Mouse (Mus musculus): ENCODE measurements around the gene Mcat. TPM values are rescaled to one million over a fixed set of nuclear protein-coding genes. Genes with fewer than 3 reads are reported as not detected.

Gene Mcat
- polyA plus RNA-seq, 1 experiment, result 28.1 TPM

- no peak overlapping the region for H3K9ac ChIP-seq (ENCODE audit: low read depth, poor library complexity, severe bottlenecking)
- no peaks in the 10 kb centered on the region for H3K27me3 ChIP-seq (ENCODE audit: control insufficient read depth, insufficient read depth, low read length, poor library complexity, severe bottlenecking)
- TF ChIP-seq POLR2A (IDR thresholded peaks at IDR 0.05; ENCODE audit: insufficient read depth, low read length) (no peak), CTCF (IDR thresholded peaks at IDR 0.05; ENCODE audit: low read depth, low read length) (no peak), EP300 (IDR thresholded peaks at IDR 0.05; ENCODE audit: insufficient read depth, low read depth, low read length) (no peak)
- H3K9me3 ChIP-seq (replicated peaks; ENCODE audit: control insufficient read depth, insufficient read depth, low read length, poor library complexity, severe bottlenecking), result no peaks in the 10 kb centered on the region
- no peaks in the 10 kb centered on the region for H3K36me3 ChIP-seq (ENCODE audit: control insufficient read depth, insufficient read depth, low read length, poor library complexity, severe bottlenecking)
- no peak overlapping the region for H3K4me3 ChIP-seq (ENCODE audit: low read depth, low read length)
- peaks cover 2% of the 10 kb centered on the region for H3K4me1 ChIP-seq (ENCODE audit: control insufficient read depth, insufficient read depth, low read length)
- no peak overlapping the region for H3K27ac ChIP-seq (ENCODE audit: insufficient read depth, low read length)
Measured at GRCm38 (mm10) chr15:83567728-83568127, 4.1 kb upstream of the Mcat start.

GRCm38 (mm10) chr15:83566006-83566405 lies 2.4 kb upstream of the Mcat start:
- TF ChIP-seq POLR2A (IDR thresholded peaks at IDR 0.05; ENCODE audit: insufficient read depth, low read length) (no peak), CTCF (IDR thresholded peaks at IDR 0.05; ENCODE audit: low read depth, low read length) (no peak), EP300 (IDR thresholded peaks at IDR 0.05; ENCODE audit: insufficient read depth, low read depth, low read length) (no peak)
- Histone ChIP-seq H3K27me3 (ENCODE audit: control insufficient read depth, insufficient read depth, low read length, poor library complexity, severe bottlenecking) (no peaks in the 10 kb centered on the region), H3K36me3 (ENCODE audit: control insufficient read depth, insufficient read depth, low read length, poor library complexity, severe bottlenecking) (no peaks in the 10 kb centered on the region), H3K9ac (ENCODE audit: low read depth, poor library complexity, severe bottlenecking) (no peak overlapping the region), H3K4me3 (ENCODE audit: low read depth, low read length) (no peak overlapping the region), H3K9me3 (replicated peaks; ENCODE audit: control insufficient read depth, insufficient read depth, low read length, poor library complexity, severe bottlenecking) (no peaks in the 10 kb centered on the region), H3K4me1 (ENCODE audit: control insufficient read depth, insufficient read depth, low read length) (peaks cover 2% of the 10 kb centered on the region), H3K27ac (ENCODE audit: insufficient read depth, low read length) (no peak overlapping the region)

- Histone ChIP-seq H3K9ac (ENCODE audit: low read depth, poor library complexity, severe bottlenecking) (no peak overlapping the region), H3K36me3 (ENCODE audit: control insufficient read depth, insufficient read depth, low read length, poor library complexity, severe bottlenecking) (no peaks in the 10 kb centered on the region), H3K9me3 (replicated peaks; ENCODE audit: control insufficient read depth, insufficient read depth, low read length, poor library complexity, severe bottlenecking) (no peaks in the 10 kb centered on the region), H3K4me1 (ENCODE audit: control insufficient read depth, insufficient read depth, low read length) (peaks cover 2% of the 10 kb centered on the region), H3K27me3 (ENCODE audit: control insufficient read depth, insufficient read depth, low read length, poor library complexity, severe bottlenecking) (no peaks in the 10 kb centered on the region), H3K27ac (ENCODE audit: insufficient read depth, low read length) (no peak overlapping the region), H3K4me3 (ENCODE audit: low read depth, low read length) (no peak overlapping the region)
- TF ChIP-seq POLR2A (IDR thresholded peaks at IDR 0.05; ENCODE audit: insufficient read depth, low read length), result no peak
- no peak for TF ChIP-seq CTCF (IDR thresholded peaks at IDR 0.05; ENCODE audit: low read depth, low read length)
- TF ChIP-seq EP300 (IDR thresholded peaks at IDR 0.05; ENCODE audit: insufficient read depth, low read depth, low read length), result no peak
Measured at GRCm38 (mm10) chr15:83565434-83565833, 1.8 kb upstream of the Mcat start.

- H3K27ac ChIP-seq (ENCODE audit: insufficient read depth, low read length), result no peak overlapping the region
- no peaks in the 10 kb centered on the region for H3K36me3 ChIP-seq (ENCODE audit: control insufficient read depth, insufficient read depth, low read length, poor library complexity, severe bottlenecking)
- peak overlapping the region; percentile 61 for H3K4me3 ChIP-seq (ENCODE audit: low read depth, low read length)
- no peaks in the 10 kb centered on the region for H3K27me3 ChIP-seq (ENCODE audit: control insufficient read depth, insufficient read depth, low read length, poor library complexity, severe bottlenecking)
- H3K9ac ChIP-seq (ENCODE audit: low read depth, poor library complexity, severe bottlenecking), result peak overlapping the region; percentile 20
- no peak for TF ChIP-seq CTCF (IDR thresholded peaks at IDR 0.05; ENCODE audit: low read depth, low read length)
- TF ChIP-seq POLR2A (IDR thresholded peaks at IDR 0.05; ENCODE audit: insufficient read depth, low read length), result no peak
- TF ChIP-seq EP300 (IDR thresholded peaks at IDR 0.05; ENCODE audit: insufficient read depth, low read depth, low read length), result no peak
- H3K9me3 ChIP-seq (replicated peaks; ENCODE audit: control insufficient read depth, insufficient read depth, low read length, poor library complexity, severe bottlenecking), result no peaks in the 10 kb centered on the region
- H3K4me1 ChIP-seq (ENCODE audit: control insufficient read depth, insufficient read depth, low read length), result peaks cover 2% of the 10 kb centered on the region
Measured at GRCm38 (mm10) chr15:83563857-83564651, 467 bp upstream of the Mcat start.

- H3K36me3 ChIP-seq (ENCODE audit: control insufficient read depth, insufficient read depth, low read length, poor library complexity, severe bottlenecking), result no peaks in the 10 kb centered on the region
- TF ChIP-seq EP300 (IDR thresholded peaks at IDR 0.05; ENCODE audit: insufficient read depth, low read depth, low read length), result no peak
- TF ChIP-seq CTCF (IDR thresholded peaks at IDR 0.05; ENCODE audit: low read depth, low read length), result no peak
- TF ChIP-seq POLR2A (IDR thresholded peaks at IDR 0.05; ENCODE audit: insufficient read depth, low read length), result no peak
- no peaks in the 10 kb centered on the region for H3K9me3 ChIP-seq (replicated peaks; ENCODE audit: control insufficient read depth, insufficient read depth, low read length, poor library complexity, severe bottlenecking)
- no peaks in the 10 kb centered on the region for H3K27me3 ChIP-seq (ENCODE audit: control insufficient read depth, insufficient read depth, low read length, poor library complexity, severe bottlenecking)
- H3K4me3 ChIP-seq (ENCODE audit: low read depth, low read length), result peak overlapping the region; percentile 2; the same call in 1 of the 2 replicates
- H3K27ac ChIP-seq (ENCODE audit: insufficient read depth, low read length), result peak overlapping the region; percentile 1; the same call in 1 of the 2 replicates
- H3K9ac ChIP-seq (ENCODE audit: low read depth, poor library complexity, severe bottlenecking), result no peak overlapping the region
- peaks cover 2% of the 10 kb centered on the region for H3K4me1 ChIP-seq (ENCODE audit: control insufficient read depth, insufficient read depth, low read length)
Measured at GRCm38 (mm10) chr15:83562626-83563270, 839 bp downstream of the Mcat start.

Measured in ES-Bruce4 (cell line).